Mouse (Mus musculus): ENCODE results near the gene Ccdc18.
"Not testable (repeated sequence)": the region's sequence is repeated elsewhere in the genome, so short reads cannot be mapped to it uniquely, and the experiment has no call there.

The Ccdc18 gene

GRCm38 (mm10) chr5:108262722-108263121, 130.0 kb downstream of the Ccdc18 start:
- no peak for DNase-seq (ENCODE audit: low spot score in 2 of 2)

DNA sequence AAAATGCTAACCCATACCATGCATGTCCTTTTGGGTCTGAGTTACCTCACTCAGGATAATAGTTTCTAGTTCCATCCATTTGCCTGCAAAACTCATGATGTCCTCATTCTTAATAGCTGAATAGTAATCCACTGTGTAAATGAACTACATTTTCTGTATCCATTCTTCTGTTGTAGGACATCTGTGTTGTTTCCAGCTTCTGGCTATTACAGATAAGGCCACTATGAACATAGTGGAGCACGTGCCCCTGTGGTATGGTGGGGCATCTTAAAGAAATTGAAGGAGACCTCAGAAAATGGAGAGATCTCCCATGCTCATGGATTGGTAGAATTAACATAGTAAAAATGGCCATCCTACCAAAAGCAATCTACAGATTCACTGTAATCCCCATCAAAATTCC, 131.1 kb downstream of the Ccdc18 start:
- not testable (repeated sequence) for DNase-seq (ENCODE audit: low spot score in 2 of 2)

DNA sequence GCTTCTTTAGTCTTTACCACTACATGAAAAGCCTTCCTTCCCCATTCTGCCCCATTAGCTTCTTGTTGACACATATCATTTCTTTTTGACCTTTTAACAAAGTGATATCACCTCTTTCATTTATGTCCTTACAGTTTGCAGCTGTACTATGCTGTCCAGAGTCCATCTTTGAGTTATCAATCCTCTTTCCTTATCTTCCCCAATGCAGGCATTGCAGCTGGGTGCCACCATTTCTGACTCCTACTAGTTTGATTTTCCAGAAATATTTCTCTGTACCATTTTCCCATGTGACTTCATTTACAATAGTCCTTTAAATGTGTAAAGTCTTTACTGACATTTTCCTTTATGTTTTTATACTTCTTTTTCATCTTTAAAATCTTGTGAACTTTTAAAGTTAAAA, 134.3 kb downstream of the Ccdc18 start:
- no peak for DNase-seq (ENCODE audit: low spot score in 2 of 2)

GRCm38 (mm10) chr5:108268127-108269062, 135.7 kb downstream of the Ccdc18 start, which contains the start of gene Dr1:
Gene Dr1 (plus strand): TSS chr5:108268897.
- peak; percentile 76 to 81 for DNase-seq (ENCODE audit: low spot score in 2 of 2)

GRCm38 (mm10) chr5:108269063-108269810, 136.6 kb downstream of the Ccdc18 start:
- no peak for DNase-seq (ENCODE audit: low spot score in 2 of 2)

DNA sequence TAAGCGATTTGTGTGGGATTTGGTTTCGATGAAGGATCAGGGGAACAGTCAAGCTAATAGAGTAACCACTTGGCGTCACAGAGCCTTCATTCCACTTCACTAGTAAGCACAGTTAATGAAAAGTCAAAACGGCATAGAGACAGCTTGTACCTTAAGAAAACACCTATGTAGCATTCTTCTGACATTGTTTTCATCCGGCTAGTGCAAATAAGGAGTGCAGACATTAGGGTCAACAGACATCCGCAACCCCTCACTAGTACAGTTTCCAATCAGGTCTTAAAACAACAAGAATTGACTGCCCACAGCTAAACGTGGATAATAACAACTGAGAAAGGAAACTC, 137.1 kb downstream of the Ccdc18 start:
- no peak for DNase-seq (ENCODE audit: low spot score in 2 of 2)

DNA sequence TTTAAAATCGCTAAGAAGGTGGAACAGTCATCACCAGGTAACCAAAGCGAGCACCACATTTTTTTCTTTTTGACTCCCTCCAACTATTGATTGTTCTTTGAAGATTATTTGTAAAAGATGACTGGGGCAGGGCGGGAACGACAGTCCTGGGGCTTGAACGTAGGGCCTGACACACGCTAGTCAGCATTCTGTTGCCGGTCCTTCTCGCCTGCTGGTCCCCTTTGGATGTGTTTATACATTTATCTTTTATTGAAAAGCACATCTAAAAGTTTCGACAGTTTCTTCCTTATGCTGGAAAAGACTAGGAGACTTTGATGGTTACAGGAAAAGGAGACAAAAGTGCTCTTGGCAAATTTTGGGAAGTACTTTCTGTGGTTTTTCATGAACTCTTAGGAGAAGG, 137.7 kb downstream of the Ccdc18 start:
- DNase-seq (ENCODE audit: low spot score in 2 of 2), result no peak

- DNase-seq (ENCODE audit: low spot score in 2 of 2), result not testable (repeated sequence)
These were observed 138.7 kb downstream of the Ccdc18 start for GRCm38 (mm10) chr5:108271345-108271744.

Data from urinary bladder, adult 18-20 months (tissue).